Mouse (Mus musculus) retina, embryonic 14.5 days (tissue): Measurements from ENCODE around the gene Bace2.
A peak's percentile ranks its signal among the peaks of the same experiment; 100 is the strongest.

ENCODE experiments used
- DNase-seq: peaks from one replicate; pipeline ENCODE4 v3.0.0-alpha.2; 2015; ENCODE audit warnings: low spot score

Gene Bace2

DNA sequence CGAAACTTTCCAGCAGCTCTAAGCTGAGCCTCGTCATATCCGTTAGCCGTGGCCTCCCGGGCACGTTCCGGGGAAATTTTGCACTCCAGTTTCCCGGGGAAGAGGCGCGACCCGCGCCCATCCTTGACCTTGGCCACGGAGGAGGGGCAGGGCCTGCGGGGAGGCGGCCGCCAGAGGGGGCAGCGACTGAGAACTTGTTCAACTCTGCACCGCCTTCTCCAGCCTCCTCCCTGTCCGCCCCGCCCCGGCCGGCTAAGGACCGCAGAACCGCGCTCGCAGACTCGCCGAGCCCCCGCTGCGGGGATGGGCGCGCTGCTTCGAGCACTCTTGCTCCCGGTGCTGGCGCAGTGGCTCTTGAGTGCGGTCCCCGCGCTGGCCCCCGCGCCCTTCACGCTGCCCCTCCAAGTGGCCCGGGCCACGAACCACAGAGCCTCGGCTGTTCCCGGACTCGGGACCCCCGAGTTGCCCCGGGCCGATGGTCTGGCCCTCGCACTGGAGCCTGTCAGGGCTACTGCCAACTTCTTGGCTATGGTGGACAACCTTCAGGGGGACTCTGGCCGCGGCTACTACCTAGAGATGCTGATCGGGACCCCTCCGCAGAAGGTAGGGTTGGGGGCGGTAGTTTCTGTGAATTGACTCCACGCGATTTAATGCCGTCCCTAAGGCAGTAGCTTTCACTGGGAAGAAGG, at the start of gene Bace2:
Gene Bace2 (plus strand): TSS at position 244 of the 689 bp plus-strand sequence.
- peak; percentile 67 for DNase-seq

DNA sequence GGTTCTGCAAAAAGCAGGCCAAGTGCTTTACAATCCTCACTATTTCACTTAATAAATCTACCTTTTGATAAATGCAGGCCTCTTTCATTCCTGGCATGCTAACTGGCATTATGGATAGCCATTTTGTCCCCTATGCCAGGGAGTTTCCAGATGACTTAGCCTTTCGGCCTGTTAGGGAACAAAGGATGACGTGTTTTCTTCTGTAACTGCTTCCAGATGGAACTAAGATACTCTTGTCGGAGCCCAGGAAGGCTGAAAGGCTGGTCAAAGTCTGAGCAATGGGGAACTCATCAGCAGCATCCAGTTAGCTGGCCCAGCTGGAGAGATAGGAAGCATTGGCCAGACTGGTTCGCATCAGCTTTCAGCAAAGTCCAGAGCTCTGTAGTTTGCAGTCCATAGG, 48.9 kb upstream of the Bace2 start:
- DNase-seq, result no peak

DNA sequence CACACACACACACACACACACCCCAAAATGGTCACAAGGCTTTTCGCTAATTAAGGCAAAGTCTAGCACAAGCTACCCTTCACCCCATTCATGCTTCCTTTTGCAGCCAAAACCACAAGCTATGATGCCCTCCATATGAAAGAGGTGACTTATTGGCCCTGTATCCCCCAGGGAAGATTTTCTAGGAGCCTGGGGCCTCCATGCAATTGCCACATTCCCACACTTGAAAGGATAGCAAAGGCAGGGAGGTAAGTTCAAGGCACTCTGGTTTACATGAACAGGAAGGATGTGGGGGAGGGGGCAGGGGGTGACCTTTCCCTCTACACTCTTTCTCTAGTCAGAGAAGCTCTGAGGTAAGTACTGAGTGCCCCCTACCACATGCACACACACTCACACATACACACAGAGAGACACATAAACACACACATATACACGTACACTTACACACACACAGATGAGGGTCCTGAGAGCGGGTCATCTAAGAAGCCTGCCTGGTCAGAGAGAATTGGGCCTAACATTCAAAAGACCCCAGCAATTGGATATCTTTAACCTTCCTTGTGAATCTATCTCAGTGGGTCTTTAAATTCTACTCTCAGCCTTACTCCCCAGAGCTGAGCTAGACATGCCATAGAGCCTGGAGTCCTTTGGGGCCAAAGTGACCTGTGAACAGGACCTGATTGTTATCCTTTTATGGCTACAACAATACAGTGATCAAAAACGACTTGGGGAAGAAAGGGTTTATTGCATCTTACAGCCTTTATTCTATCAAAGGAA, 46.6 kb upstream of the Bace2 start:
- no peak for DNase-seq

DNA sequence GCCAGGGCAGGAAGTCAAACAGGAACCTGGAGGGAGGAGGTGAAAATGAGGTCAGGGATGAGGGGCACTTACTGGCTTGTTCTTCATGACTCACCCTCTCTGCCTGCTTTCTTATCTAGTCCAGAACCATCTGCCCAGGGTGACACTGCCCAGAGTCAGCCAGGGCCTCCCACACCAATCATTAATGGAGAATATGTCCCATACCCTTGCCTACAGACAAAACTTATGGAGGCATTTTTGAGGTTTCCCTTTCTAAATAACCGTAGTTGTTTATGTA, 46.0 kb upstream of the Bace2 start:
- no peak for DNase-seq

DNA sequence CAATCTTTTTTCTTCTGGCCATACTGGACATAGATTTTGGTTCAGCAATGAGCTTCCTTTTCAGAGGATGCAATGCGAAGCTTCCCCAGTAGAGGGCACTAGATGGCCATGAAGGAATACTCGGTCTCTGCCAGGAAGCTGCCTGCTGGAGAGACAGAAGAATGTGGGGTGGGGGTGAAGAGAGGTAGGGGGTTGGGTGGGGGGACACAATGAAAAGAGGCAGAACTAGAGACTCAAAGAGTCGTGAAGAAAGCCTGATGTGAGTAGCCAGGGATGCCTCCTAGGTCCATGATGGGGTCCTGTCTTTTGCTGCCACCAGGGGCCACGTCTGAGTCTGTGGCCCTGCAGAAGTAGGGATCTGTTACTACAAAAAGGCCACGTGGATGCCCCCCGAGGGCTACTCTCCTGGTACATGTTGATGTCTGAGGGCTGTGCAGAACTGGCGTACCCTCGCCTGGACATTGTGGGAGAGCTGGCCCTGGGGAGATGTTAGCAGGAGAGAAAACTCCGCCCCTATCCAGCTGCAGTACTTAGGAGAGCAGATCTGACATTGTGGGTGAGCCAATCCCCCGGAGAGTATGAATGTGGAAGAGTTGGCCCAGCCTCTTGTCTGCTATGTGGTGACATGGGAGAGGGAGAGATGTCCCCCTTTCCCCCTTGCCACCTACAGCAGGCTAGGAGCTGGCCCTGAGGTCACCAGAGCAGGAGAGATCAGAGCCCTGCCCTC, 43.4 kb upstream of the Bace2 start:
- DNase-seq, result peak; percentile 89

DNA sequence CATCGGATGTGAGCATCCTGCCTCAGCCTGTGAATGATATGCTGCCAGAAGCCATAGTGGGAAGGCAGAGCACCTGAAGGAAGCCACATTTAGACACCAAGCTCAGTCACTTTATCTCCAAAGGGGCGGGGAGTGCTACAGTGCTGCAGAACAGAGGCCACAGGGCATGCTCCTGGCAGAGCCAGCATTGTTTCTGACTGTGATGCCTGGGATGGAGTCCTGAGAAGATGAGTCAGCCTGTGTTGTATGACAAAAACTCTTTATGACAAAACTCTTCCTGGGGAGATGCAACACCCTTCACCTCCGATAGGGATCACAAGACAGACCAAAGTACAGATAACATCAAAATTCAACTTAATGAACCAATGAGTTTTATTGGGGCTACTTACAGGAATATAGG, 35.0 kb upstream of the Bace2 start:
- no peak for DNase-seq

DNA sequence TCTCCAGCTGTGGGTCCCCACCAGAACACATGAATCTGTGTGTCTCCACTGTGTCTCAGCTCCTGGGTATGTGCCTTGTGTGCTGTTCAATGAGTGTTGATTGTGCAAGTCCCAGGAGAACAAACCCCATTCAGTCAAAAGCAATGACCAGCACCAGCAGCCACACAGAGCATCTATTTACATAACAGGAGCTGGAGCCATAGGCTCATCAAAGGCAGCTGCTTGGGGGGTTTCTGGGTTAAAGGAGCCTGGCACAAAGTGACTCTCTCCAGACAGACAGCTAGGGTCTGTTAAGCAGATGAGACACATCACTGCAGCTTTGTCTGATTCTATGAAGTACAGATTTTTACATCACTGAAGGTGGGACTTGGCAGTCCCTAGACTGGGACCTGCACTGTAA, 33.9 kb upstream of the Bace2 start:
- no peak for DNase-seq

DNA sequence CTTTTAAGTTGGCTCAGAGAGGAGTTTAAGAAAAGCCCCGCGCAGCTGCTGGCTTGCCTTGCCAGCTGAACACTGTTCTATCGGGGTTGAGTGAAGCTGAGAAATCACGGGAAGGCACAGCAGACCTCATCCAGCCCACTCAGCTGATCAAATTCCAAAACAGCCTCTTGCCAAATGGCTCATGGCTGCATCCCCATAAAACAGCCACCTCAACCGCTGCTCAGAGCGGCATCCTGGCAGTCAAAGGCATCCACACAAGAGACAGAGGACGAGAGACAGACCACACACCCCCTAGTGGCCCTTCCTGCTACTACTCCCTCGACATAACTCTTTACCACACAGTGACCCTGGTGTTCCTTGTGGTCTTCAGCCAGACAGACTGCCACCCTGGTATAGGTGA, 30.6 kb upstream of the Bace2 start:
- DNase-seq, result peak; percentile 64

DNA sequence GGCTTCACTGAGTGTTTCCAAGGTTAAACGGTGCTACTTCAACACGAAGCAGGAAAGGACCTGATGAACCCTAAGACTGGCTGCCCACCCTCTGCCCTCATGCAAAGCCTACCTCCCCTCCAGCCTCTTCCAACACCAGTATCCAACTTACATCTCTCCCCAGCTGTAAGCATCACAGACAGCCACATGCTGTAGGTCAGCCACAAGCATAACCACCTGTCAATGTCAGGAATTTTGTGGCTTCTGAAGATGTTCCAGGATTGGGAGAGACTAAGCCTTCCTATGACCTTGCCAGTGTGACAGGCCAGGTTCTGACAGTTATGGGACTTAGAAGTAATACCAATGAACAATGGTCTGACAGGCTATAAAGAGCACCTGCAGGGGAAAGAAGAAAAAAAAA, 27.9 kb upstream of the Bace2 start:
- DNase-seq, result no peak

DNA sequence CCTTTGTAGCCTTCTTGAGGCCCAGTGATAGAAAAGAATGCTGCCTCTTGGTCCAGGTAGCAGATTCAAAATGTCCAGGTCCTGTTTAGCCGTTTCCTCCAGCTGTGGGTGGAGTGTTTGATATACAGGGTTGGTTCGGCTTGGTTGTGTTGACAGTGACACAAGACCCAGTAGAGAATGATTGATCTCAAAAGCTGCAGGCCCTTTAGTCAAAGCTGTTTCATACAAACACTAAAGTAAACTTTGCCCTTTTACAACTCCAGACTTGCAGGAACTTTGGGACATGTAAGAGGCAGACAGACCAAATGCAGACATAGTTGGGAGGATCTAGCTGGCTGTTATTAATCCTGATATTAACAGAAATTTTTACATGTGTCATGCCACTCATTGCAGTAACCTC, 3.5 kb upstream of the Bace2 start:
- DNase-seq, result no peak

DNA sequence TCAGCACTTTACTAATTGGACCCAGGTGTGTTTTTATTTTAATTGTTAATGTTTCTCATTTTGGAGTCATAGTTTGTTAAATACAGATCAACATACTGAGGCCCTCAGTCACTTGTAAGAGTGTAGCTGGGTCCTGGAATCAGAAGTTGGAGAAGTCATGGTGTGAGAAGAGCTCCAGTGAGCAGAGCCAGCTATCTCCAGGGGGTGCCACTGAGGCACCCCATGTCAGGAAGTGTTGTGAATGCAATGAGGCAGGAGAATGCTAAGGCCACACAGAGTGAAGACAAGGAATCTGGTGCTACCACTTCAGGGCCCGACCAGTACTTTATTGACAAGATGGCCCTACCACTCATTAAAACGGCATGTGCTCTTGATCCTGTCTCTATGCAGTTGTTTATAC, 1.9 kb upstream of the Bace2 start:
- DNase-seq, result no peak

DNA sequence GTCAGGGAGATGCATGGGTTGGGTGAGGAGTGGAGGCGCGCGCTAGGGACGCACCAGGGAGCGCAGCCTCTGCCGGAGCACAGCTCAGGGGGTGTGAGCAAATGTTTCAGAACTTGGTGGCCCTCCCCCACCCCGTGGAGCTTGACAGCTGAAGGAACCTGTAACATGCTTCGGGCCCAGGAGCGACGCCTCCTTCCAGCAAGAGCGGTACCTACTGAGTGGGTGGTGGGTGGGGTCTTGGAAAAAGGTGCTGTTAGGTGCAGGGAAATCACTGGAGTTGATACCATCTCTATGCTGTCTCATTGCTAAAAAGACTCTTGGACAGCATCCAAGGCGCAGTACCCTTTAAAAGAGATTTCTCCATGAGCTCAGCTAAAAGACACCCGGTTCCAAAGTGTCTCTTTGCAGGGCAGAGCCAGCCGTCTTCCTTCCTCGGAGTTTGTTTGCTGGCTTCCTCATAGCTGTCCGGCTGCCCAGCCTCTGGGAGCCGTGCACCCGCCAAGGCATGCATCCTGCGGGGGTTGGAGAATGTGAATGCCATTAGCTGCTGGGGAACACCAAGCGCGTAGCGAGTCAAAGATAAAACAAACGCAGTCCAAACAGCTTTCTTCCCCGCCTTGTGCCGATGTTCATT, 763 bp downstream of the Bace2 start:
- DNase-seq, result peak; percentile 32

DNA sequence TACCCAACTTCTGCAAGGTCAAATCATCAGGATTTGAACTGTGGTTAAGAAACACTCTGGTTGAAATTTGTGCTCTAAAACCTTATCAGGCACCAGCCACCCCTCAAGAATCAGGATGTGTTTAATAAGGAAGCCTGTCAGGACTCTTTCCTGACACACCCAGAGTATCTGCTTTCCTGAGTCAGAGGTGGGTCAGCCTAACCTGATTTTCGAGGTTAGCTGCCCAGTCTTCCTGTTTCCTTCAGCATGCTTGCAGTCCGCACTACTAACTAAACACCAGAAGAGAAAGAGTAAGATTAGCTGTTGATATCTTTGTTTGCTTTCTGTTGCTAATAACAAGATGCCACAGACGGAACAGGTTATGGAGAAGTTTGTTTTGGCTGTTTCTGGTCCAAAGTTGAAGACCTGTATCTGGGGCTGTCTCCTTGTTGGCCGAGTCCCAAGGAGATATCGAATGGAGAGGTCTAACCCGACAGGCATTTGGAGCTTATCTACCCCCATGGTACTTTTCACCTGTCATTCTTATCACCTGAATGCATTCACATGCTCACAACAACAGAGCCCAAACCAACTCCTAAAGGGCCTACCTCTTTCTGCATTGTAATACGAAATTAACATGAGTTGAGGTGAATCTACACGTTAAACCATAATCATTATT, 5.8 kb downstream of the Bace2 start:
- DNase-seq, result no peak

DNA sequence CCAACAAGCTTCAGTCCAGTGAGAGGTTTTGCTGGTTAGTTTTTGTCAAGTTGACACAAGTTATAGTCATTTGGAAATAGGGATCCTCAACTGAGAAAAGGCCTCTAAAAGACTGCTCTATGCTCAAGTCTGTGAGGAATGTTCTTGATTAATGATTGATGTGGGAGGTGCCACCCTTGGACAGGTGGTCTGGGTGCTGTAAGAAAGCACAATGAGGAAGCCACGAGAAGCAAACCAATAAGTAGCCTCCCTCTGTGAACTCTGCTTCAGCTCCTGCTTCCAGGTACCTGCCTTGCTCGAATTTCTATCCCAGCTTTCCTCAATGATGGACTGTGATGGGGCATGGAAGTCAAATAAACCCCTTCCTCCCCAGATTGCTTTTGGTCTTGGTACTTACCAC, 9.6 kb downstream of the Bace2 start:
- DNase-seq, result no peak

DNA sequence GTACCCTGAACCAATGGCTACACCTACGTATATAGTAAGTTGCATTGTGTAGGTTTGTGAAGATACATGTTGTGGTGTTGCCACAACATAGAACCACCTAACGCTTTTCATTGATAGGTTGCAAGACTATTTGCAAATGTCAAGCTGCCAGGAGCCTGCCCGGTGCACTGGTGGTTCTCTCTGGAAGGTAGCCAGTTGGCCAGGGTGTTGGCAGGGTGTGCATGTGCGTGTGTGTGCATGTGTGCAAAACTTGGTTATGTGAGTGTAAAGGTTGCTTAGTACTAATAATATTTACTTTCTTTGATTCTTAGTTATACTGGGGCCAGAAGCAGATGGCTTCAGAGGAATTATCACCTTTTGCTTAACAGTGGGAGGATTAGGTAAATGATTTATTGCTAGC, 13.7 kb downstream of the Bace2 start:
- no peak for DNase-seq

DNA sequence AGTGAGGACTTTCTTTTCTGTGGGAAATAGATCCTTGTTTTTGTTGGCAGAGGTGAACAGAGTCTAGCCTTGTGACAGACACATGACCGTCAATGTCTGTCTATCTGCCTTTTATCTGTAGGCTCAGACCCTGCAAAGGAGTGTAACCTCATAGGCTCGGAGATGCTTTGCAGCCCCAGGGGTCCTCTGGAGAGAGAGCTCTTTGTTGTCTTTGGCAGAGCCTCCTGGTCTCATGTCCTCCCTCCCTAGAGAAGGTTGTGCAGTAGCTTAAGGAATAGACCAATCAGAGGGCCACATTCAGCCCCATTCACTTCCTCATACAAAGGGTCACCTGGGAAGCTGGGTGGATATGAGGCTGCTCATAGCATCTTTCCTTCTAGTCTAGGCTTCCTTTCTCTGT, 31.4 kb downstream of the Bace2 start:
- no peak for DNase-seq

DNA sequence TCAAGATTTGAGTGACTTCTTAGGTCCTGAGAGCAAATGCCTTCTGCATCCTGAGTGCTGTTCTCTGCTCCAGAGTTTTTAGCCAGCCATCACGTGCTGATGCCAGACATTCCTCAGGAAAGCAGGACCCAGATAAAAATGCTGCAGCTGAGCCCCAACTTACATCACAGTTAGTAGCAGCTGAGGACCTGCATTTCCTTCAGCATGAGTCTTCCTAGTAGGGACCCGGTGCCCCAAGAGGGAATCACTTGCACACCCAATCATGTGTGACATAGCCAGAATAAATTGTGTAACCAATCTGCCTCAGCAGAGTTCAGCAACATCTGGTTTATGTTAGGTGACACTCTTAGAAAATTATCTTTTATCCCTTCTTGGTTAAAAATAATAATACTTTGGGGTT, 34.7 kb downstream of the Bace2 start:
- peak; percentile 16 for DNase-seq

DNA sequence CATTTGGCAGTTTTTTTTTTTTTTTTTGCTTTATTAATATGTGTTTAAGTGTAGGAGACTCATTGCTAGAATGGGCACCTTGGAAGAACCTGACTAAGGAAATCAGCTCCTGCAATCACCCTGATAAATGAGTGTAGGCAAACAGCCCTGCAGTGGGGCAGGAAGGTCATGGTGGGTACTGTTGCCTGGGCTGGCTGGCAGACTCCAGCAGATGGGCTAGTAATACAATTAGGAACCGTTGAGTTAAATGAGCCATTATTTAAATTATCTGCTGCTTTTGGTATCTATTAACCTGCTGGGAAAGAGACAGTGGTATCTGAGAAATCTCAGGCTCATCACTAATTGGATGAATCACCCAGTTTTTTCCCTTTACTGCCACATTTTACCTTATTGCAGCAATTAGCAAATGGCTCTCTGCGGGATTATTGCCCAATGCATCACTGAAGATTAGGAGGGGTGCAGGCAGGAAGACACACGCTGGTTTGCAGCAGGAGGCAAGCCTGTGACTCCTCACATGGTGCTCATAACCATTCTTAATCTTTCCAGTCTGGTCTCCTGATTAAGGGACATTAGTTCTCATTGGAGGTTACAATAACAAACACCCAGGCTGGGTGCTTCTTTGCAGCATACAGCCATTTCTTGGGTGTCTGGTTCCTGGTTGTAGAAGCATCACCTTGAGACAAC, 35.3 kb downstream of the Bace2 start:
- DNase-seq, result peak; percentile 37

DNA sequence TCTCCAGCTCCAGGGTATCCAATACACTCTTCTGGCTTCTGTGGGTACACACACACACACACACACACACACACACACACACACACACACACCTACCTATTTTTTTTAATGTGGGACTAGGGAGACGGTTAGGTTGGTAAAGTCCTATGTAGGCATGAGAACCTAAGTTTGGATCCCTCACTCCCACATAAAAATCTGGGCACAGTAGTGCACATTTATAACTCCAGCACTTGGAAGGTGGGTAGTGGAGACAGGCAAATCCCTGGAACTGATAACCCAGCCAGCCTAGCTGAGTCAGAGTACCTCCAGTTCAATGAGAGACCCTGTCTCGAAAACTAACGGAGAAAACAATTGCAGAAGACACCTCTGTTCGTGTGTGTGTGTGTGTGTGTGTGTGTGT, 39.9 kb downstream of the Bace2 start:
- no peak for DNase-seq

DNA sequence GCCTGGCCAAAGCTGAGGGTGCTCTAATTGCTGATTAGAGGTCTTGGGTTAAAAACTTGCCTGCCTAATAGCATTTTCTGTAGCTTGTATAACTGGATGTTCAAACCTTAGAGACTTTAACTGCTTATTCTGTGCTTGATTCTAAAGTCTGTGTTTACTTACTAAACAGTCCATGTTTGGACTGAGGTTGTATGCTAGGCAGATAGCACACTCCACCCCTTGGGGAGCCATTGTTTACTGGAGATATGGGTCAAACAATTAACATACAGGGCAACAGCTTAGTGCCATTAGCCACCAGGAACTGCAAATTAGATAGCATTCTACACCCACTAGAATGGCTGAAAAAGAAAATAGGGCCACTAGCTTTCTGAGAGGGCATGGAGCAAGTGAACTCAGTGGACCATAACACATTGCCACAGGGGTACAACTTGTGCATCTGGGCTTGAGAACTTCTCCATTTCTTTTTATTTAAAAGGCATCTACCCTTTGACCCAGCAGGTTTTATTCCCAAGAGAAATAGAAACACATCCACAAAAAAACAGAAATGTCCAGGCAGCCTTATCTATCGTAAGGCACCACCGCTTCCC, 41.5 kb downstream of the Bace2 start:
- DNase-seq, result peak; percentile 11

DNA sequence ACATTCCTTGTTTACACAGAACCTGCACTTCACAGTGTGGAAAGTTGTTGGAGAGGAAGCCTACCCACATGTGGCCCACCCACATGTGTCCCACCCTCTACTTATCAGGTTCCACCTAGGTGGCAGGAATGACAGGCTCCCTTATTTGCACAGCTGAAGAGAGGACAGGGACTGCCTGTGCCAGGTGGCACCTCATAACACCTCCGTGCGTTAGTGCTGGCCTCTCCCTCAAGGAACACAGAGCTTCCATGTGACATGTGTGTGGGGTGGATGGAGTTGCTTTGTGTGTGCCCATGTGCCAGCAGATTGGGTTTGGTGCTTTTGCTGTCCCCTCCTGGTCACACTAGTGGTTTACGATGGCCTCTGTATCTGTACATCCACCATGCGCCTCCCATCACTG, 43.4 kb downstream of the Bace2 start:
- no peak for DNase-seq
